18 mouse cellular contexts compared by ENCODE assay signal in genomic region chr10:90286589-90286988, GRCm38 (mm10).
"Had no signal": no experiment of that assay in that cellular context is flagged by ENCODE, and none has a peak within 500 bp of the region (broad histone marks: within the 10 kb centered on the region; RNA-seq: fewer than 3 reads in every experiment).

No protein-coding gene starts in this region.

- ATAC-seq: midbrain, embryonic 16.5 days had no signal

- H3K27ac ChIP-seq: midbrain, embryonic 10.5 days; midbrain, embryonic 12.5 days; neural tube, embryonic 13.5 days; neural tube, embryonic 15.5 days had no signal

- H3K9me3 ChIP-seq: midbrain, embryonic 10.5 days; midbrain, embryonic 12.5 days; neural tube, embryonic 13.5 days; neural tube, embryonic 15.5 days had no signal

- H3K27me3 ChIP-seq: midbrain, embryonic 12.5 days; neural tube, embryonic 13.5 days; neural tube, embryonic 15.5 days had no signal

- H3K4me2 ChIP-seq: lung, embryonic 14.5 days; midbrain, embryonic 12.5 days; neural tube, embryonic 13.5 days; neural tube, embryonic 15.5 days had no signal

- H3K4me1 ChIP-seq: midbrain, embryonic 10.5 days; midbrain, embryonic 12.5 days; neural tube, embryonic 13.5 days; neural tube, embryonic 15.5 days had no signal

- H3K4me3 ChIP-seq: midbrain, embryonic 10.5 days; midbrain, embryonic 12.5 days; myocyte; neural tube, embryonic 13.5 days; neural tube, embryonic 15.5 days had no signal

- H3K9ac ChIP-seq: lung, embryonic 14.5 days; midbrain, embryonic 12.5 days; neural tube, embryonic 13.5 days; neural tube, embryonic 15.5 days had no signal

- DNase-seq: lung, embryonic 14.5 days; lung, postnatal 10 days; lung, postnatal 4 days; midbrain, embryonic 14.5 days; retina, postnatal 1 day; right cerebral cortex, adult 18-20 months; right cerebral cortex, postnatal 25 days; right cerebral cortex, postnatal 4 days; spleen, adult 18-20 months; thymus, adult 18-20 months; thymus, postnatal 14 days; thymus, postnatal 36 days had no signal

- H3K36me3 ChIP-seq: midbrain, embryonic 10.5 days; midbrain, embryonic 12.5 days; neural tube, embryonic 13.5 days; neural tube, embryonic 15.5 days had no signal
